Mouse (Mus musculus) WW6 (cell line): Measurements from ENCODE around the gene Cnr2.
"Not testable (repeated sequence)": the region's sequence is repeated elsewhere in the genome, so short reads cannot be mapped to it uniquely, and the experiment has no call there.

Experiments
- DNase-seq: peaks from one replicate; pipeline ENCODE4 v3.0.0-alpha.2; 2013; ENCODE audit warnings: low read depth, low spot score

The Cnr2 gene

GRCm38 (mm10) chr4:135930239-135930638 is 35.0 kb downstream of the Cnr2 start:
- no peak for DNase-seq

- DNase-seq: no peak
These were observed 36.6 kb downstream of the Cnr2 start for GRCm38 (mm10) chr4:135931832-135932231.

GRCm38 (mm10) chr4:135934708-135935500 is 39.7 kb downstream of the Cnr2 start:
- no peak for DNase-seq

- no peak for DNase-seq
These were observed 40.3 kb downstream of the Cnr2 start for GRCm38 (mm10) chr4:135935502-135935901.

GRCm38 (mm10) chr4:135938858-135939257 is 43.7 kb downstream of the Cnr2 start:
- DNase-seq: no peak

- not testable (repeated sequence) for DNase-seq
These were observed 45.8 kb downstream of the Cnr2 start for GRCm38 (mm10) chr4:135941026-135941425.

GRCm38 (mm10) chr4:135942193-135942592 is 47.0 kb downstream of the Cnr2 start:
- DNase-seq: no peak

- no peak for DNase-seq
These were observed 48.2 kb downstream of the Cnr2 start for GRCm38 (mm10) chr4:135943389-135943788.

GRCm38 (mm10) chr4:135945706-135946105 is 50.5 kb downstream of the Cnr2 start:
- DNase-seq: no peak

- peak; percentile 79 for DNase-seq
These were observed 51.1 kb downstream of the Cnr2 start, which contains the start of gene Hmgcl for GRCm38 (mm10) chr4:135946278-135946658. TSS of gene Hmgcl (plus strand) at chr4:135946448.

GRCm38 (mm10) chr4:135946659-135947301 is 51.6 kb downstream of the Cnr2 start:
- DNase-seq: no peak

GRCm38 (mm10) chr4:135948142-135948541 is 52.9 kb downstream of the Cnr2 start:
- DNase-seq: no peak

- DNase-seq: no peak
These were observed 54.3 kb downstream of the Cnr2 start for GRCm38 (mm10) chr4:135949475-135949874.

- DNase-seq: no peak
These were observed 54.7 kb downstream of the Cnr2 start for GRCm38 (mm10) chr4:135949911-135950310.

GRCm38 (mm10) chr4:135950365-135950764 is 55.2 kb downstream of the Cnr2 start:
- no peak for DNase-seq

- no peak for DNase-seq
These were observed 56.3 kb downstream of the Cnr2 start for GRCm38 (mm10) chr4:135951505-135951904.

GRCm38 (mm10) chr4:135953179-135953578 is 58.0 kb downstream of the Cnr2 start:
- DNase-seq: no peak

- DNase-seq: no peak
These were observed 59.0 kb downstream of the Cnr2 start for GRCm38 (mm10) chr4:135954241-135954640.

GRCm38 (mm10) chr4:135955886-135956285 is 60.7 kb downstream of the Cnr2 start:
- no peak for DNase-seq

- DNase-seq: no peak
These were observed 63.2 kb downstream of the Cnr2 start for GRCm38 (mm10) chr4:135958354-135958753.

- no peak for DNase-seq
These were observed 65.5 kb downstream of the Cnr2 start for GRCm38 (mm10) chr4:135960717-135961116.

GRCm38 (mm10) chr4:135961709-135962108 is 66.5 kb downstream of the Cnr2 start:
- no peak for DNase-seq

- DNase-seq: no peak
These were observed 67.0 kb downstream of the Cnr2 start for GRCm38 (mm10) chr4:135962198-135962597.
